Mouse (Mus musculus): ENCODE measurements around the gene Ehmt1. TPM values are rescaled to one million over a fixed set of nuclear protein-coding genes. Genes with fewer than 3 reads are reported as not detected.

Gene Ehmt1
- polyA plus RNA-seq, 1 experiment from 2014 or later, result 89.4 TPM

GRCm38 (mm10) chr2:24929593-24929992, 10.2 kb upstream of the Ehmt1 start:
- no peaks in the 10 kb centered on the region for H3K9me3 ChIP-seq
- no peak overlapping the region for H3K27ac ChIP-seq (replicated peaks)
- H3K4me2 ChIP-seq, result no peak overlapping the region
- peaks cover 16% of the 10 kb centered on the region for H3K4me1 ChIP-seq (replicated peaks)
- no peak for ATAC-seq (ENCODE audit: low FRiP score, low read depth)
- H3K36me3 ChIP-seq, result peaks cover 8% of the 10 kb centered on the region; the same call in 1 of the 2 replicates
- H3K27me3 ChIP-seq, result no peaks in the 10 kb centered on the region
- no peak overlapping the region for H3K4me3 ChIP-seq
- WGBS, result 92% methylated on average over 5 of the region's 5 CpGs
- H3K9ac ChIP-seq, result no peak overlapping the region

- Histone ChIP-seq H3K4me3 (no peak overlapping the region), H3K4me1 (replicated peaks) (peaks cover 12% of the 10 kb centered on the region), H3K4me2 (no peak overlapping the region), H3K9me3 (no peaks in the 10 kb centered on the region), H3K9ac (no peak overlapping the region), H3K36me3 (peaks cover 8% of the 10 kb centered on the region; the same call in 1 of the 2 replicates), H3K27me3 (no peaks in the 10 kb centered on the region), H3K27ac (replicated peaks) (no peak overlapping the region)
- WGBS, result 71% methylated on average over 2 of the region's 2 CpGs
- no peak for ATAC-seq (ENCODE audit: low FRiP score, low read depth)
Observed at GRCm38 (mm10) chr2:24929119-24929518, 9.7 kb upstream of the Ehmt1 start.

DNA sequence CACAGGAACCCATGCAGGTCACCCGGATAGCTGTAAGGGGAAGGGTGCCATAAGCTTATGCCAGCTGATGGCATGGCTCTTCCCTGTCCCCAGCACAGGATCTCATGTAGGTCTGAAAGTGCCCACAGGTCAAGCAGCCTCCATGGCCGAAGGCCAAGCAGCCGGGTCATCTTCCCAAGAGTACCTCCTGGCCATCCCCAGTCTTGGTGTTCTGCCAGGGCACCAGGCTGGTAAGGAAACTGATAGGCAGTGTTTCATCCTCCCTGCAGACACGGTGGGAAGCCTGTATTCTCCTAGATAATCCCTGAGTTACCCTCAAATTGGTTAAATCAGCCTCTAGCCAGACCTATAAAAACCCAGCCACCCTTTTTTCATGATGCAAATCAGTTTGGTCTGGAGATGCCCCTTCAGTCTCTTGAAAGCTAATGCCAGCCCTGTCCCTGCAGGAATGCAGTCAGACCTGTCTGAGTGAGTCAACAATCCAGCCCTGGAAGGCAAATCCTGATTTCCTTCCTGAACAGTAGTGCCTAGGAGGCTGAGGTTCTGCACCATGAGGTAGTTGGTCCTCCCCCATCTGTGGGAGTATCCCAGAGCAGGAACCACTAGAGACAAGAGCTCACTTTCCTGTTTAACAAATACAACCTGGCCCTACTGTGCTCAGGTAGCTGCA, 8.5 kb upstream of the Ehmt1 start:
- 76% methylated on average over 4 of the region's 4 CpGs for WGBS
- no peak overlapping the region for H3K9ac ChIP-seq

DNA sequence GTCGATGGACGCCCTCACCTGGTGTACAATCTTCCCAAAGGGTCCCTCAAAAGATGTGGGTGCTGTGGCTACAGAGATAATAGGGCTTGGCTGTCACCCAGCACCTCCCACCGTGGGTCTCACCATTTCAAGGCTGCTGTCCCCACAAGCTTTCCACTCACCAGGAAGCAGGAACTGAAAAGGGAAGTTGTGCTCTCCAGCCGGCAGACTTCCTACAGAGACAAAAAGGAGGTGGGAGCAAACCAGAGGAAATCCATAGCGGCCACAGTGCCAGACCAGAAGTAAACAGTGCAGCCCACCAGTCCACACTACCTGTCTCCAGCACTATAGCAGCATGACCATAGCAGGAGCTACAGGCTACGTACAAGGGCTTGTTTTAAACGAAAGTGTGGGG, 7.5 kb upstream of the Ehmt1 start:
- ATAC-seq (ENCODE audit: low FRiP score, low read depth), result no peak
- Histone ChIP-seq H3K9me3 (no peaks in the 10 kb centered on the region), H3K4me3 (no peak overlapping the region), H3K4me1 (replicated peaks) (no peaks in the 10 kb centered on the region), H3K4me2 (no peak overlapping the region), H3K9ac (no peak overlapping the region), H3K27me3 (no peaks in the 10 kb centered on the region), H3K27ac (replicated peaks) (no peak overlapping the region), H3K36me3 (peaks cover 8% of the 10 kb centered on the region; the same call in 1 of the 2 replicates)
- 78% methylated on average over 7 of the region's 7 CpGs for WGBS

More for the DNA sequence above, 8.5 kb upstream of the Ehmt1 start:
- peaks cover 8% of the 10 kb centered on the region; the same call in 1 of the 2 replicates for H3K36me3 ChIP-seq
- no peak for ATAC-seq (ENCODE audit: low FRiP score, low read depth)
- no peaks in the 10 kb centered on the region for H3K27me3 ChIP-seq
- no peak overlapping the region for H3K4me2 ChIP-seq
- H3K27ac ChIP-seq (replicated peaks), result no peak overlapping the region
- H3K4me1 ChIP-seq (replicated peaks), result no peaks in the 10 kb centered on the region
- H3K4me3 ChIP-seq, result no peak overlapping the region
- no peaks in the 10 kb centered on the region for H3K9me3 ChIP-seq

GRCm38 (mm10) chr2:24926345-24926964, 7.0 kb upstream of the Ehmt1 start:
- Histone ChIP-seq H3K27ac (replicated peaks) (no peak overlapping the region), H3K9ac (no peak overlapping the region), H3K9me3 (no peaks in the 10 kb centered on the region), H3K27me3 (no peaks in the 10 kb centered on the region), H3K36me3 (peaks cover 8% of the 10 kb centered on the region; the same call in 1 of the 2 replicates), H3K4me2 (no peak overlapping the region), H3K4me1 (replicated peaks) (no peaks in the 10 kb centered on the region), H3K4me3 (no peak overlapping the region)
- WGBS, result 90% methylated on average over 9 of the region's 9 CpGs
- ATAC-seq (ENCODE audit: low FRiP score, low read depth), result no peak

GRCm38 (mm10) chr2:24925284-24925683, 5.9 kb upstream of the Ehmt1 start:
- ATAC-seq (ENCODE audit: low FRiP score, low read depth), result no peak
- Histone ChIP-seq H3K4me1 (replicated peaks) (no peaks in the 10 kb centered on the region), H3K27ac (replicated peaks) (no peak overlapping the region), H3K4me3 (no peak overlapping the region), H3K4me2 (no peak overlapping the region), H3K9ac (no peak overlapping the region), H3K36me3 (peaks cover 8% of the 10 kb centered on the region; the same call in 1 of the 2 replicates), H3K9me3 (no peaks in the 10 kb centered on the region), H3K27me3 (no peaks in the 10 kb centered on the region)
- 96% methylated on average over 8 of the region's 8 CpGs for whole genome bisulfite sequencing

- H3K27ac ChIP-seq (replicated peaks), result no peak overlapping the region
- 65% methylated on average over 2 of the region's 2 CpGs for WGBS
Observed at GRCm38 (mm10) chr2:24923561-24923960, 4.1 kb upstream of the Ehmt1 start.

DNA sequence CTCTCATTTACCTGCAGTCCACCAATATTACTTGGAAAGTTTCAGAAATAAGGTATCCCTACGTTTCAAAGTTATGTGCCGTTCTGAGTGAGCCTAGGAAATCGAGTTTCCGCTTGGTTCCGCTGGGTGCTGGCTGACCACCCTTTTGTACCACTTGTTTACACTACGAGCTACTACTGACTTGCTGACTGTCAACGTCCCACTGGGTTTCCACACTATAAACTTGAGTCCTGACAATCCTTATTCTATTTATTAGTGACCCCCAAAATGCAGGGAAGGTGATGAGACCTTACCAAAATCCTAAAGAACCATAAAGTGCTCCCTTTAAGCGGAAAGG, 393 bp upstream of the Ehmt1 start:
- Histone ChIP-seq H3K4me1 (replicated peaks) (peaks cover 19% of the 10 kb centered on the region), H3K27me3 (no peaks in the 10 kb centered on the region), H3K4me3 (peak overlapping the region; percentile 93), H3K36me3 (no peaks in the 10 kb centered on the region), H3K27ac (replicated peaks) (peak overlapping the region; percentile 94), H3K9ac (peak overlapping the region; percentile 88), H3K4me2 (peak overlapping the region; percentile 63), H3K9me3 (no peaks in the 10 kb centered on the region)
- ATAC-seq (ENCODE audit: low FRiP score, low read depth), result peak; percentile 62
- WGBS, result 8% methylated on average over 8 of the region's 8 CpGs

More at GRCm38 (mm10) chr2:24923561-24923960, 4.1 kb upstream of the Ehmt1 start:
- Histone ChIP-seq H3K4me2 (no peak overlapping the region), H3K9ac (no peak overlapping the region), H3K36me3 (peaks cover 8% of the 10 kb centered on the region; the same call in 1 of the 2 replicates), H3K4me1 (replicated peaks) (no peaks in the 10 kb centered on the region), H3K4me3 (no peak overlapping the region), H3K9me3 (no peaks in the 10 kb centered on the region), H3K27me3 (no peaks in the 10 kb centered on the region)
- ATAC-seq (ENCODE audit: low FRiP score, low read depth), result no peak

- H3K36me3 ChIP-seq, result 0 out of 2 replicates have a peak, but pooled peaks cover 3% of the 10 kb centered on the region
- no peak for ATAC-seq (ENCODE audit: low FRiP score, low read depth)
- WGBS, result 71% methylated on average over 3 of the region's 3 CpGs
- peaks cover 19% of the 10 kb centered on the region for H3K4me1 ChIP-seq (replicated peaks)
- H3K4me2 ChIP-seq, result no peak overlapping the region
- H3K27me3 ChIP-seq, result no peaks in the 10 kb centered on the region
- H3K9me3 ChIP-seq, result no peaks in the 10 kb centered on the region
- no peak overlapping the region for H3K4me3 ChIP-seq
- H3K9ac ChIP-seq, result no peak overlapping the region
- H3K27ac ChIP-seq (replicated peaks), result no peak overlapping the region
Observed at GRCm38 (mm10) chr2:24914762-24915161, 4.7 kb downstream of the Ehmt1 start.

DNA sequence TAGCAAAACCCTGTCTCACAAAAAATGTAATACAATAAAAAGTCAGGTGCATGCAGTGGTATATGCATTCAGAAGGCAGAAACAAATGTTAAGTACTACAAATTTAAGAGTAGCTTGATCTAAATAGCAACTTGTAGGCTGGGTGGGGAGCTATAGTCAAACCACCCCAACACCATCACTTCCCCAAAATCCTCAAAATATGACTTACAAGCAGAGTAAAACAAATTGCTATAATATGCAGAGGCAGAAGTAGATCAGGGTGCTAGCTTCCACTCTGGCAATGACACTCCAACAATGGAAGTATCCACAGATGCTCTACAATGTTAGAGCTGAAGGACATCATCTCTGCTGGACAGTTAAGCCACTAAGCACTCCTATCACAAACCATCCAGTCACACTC, 6.8 kb downstream of the Ehmt1 start:
- Histone ChIP-seq H3K4me3 (no peak overlapping the region), H3K27me3 (no peaks in the 10 kb centered on the region), H3K4me1 (replicated peaks) (peaks cover 13% of the 10 kb centered on the region), H3K27ac (replicated peaks) (no peak overlapping the region), H3K9ac (no peak overlapping the region), H3K9me3 (no peaks in the 10 kb centered on the region), H3K36me3 (0 out of 2 replicates have a peak, but pooled peaks cover 3% of the 10 kb centered on the region), H3K4me2 (no peak overlapping the region)
- ATAC-seq (ENCODE audit: low FRiP score, low read depth), result no peak

GRCm38 (mm10) chr2:24912189-24912588, 7.2 kb downstream of the Ehmt1 start:
- no peaks in the 10 kb centered on the region for H3K27me3 ChIP-seq
- H3K9ac ChIP-seq, result no peak overlapping the region
- H3K4me3 ChIP-seq, result no peak overlapping the region
- H3K27ac ChIP-seq (replicated peaks), result no peak overlapping the region
- H3K9me3 ChIP-seq, result no peaks in the 10 kb centered on the region
- H3K4me2 ChIP-seq, result no peak overlapping the region
- WGBS, result 92% methylated on average over 4 of the region's 4 CpGs
- 0 out of 2 replicates have a peak, but pooled peaks cover 3% of the 10 kb centered on the region for H3K36me3 ChIP-seq
- peaks cover 9% of the 10 kb centered on the region for H3K4me1 ChIP-seq (replicated peaks)
- no peak for ATAC-seq (ENCODE audit: low FRiP score, low read depth)

GRCm38 (mm10) chr2:24910481-24910880, 8.9 kb downstream of the Ehmt1 start:
- H3K4me3 ChIP-seq, result no peak overlapping the region
- H3K9ac ChIP-seq, result no peak overlapping the region
- peaks cover 15% of the 10 kb centered on the region for H3K4me1 ChIP-seq (replicated peaks)
- no peaks in the 10 kb centered on the region for H3K9me3 ChIP-seq
- 0 out of 2 replicates have a peak, but pooled peaks cover 3% of the 10 kb centered on the region for H3K36me3 ChIP-seq
- no peaks in the 10 kb centered on the region for H3K27me3 ChIP-seq
- H3K4me2 ChIP-seq, result no peak overlapping the region
- 94% methylated on average over 4 of the region's 4 CpGs for WGBS
- H3K27ac ChIP-seq (replicated peaks), result no peak overlapping the region
- no peak for ATAC-seq (ENCODE audit: low FRiP score, low read depth)
